Mouse (Mus musculus): ENCODE results near the gene E030018B13Rik.

DNA sequence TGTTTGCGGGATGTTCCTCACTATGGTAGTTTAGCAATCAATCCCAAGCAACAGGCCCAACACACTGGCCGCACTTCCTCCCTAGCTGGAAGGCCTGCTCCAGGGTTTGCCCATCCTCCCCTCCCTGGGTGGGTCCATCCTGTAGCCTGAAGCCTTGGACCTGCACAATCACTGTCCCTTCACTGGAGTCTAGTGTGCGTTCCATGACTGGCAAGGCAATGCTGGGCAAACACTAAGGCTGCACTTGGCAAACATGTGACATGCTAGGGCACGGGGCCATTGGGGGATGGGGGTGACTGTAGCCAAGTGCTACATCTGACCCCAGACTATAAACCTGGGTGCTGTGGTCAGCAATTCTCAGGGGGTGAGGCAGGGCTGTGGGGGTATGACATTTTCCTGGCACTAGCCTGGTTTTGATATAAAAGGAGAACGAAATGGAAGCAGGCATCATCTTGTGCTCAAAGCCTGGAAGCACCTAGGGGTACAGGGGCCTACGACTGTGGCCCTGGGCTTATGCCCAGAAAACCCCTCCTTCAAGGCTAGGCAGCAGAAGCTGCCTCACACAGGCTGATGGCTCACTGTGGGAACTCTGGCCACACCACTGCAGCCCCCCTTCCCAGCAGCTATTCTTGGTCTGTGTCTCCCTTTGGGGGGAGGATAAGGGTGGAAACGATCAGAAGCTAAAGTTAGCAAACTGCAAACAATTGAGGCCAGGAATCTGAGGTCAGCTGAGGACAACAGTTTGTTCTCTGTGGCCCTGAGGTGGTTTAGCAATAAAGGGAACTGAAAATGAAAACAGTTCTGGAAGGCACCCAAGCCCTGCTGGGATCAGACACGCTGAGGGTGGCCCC, 5.0 kb upstream of the E030018B13Rik start:
- peak; percentile 24; the same call in 1 of the 2 replicates for TF ChIP-seq POLR2A (IDR thresholded peaks at IDR 0.05; ENCODE audit: low read depth, low read length)
- TF ChIP-seq CTCF (IDR thresholded peaks at IDR 0.05; ENCODE audit: extremely low read depth, insufficient read length, insufficient replicate concordance, low read depth, low read length): no peak
